Mouse (Mus musculus) MEL (cell line): ENCODE data around the gene Gm3952. TPM values are rescaled to one million over a fixed set of nuclear protein-coding genes. Genes with fewer than 3 reads are reported as not detected.

ENCODE experiments used
- DNase-seq: peaks from one replicate; pipeline ENCODE4 v3.0.0; 2011; ENCODE audit warnings: low read depth, low spot score
- H3K27ac ChIP-seq: 2 replicates; pipeline ENCODE4 v1.5.1; 2012; ENCODE audit warnings: low read depth, mild to moderate bottlenecking, control low read depth, low read length, moderate library complexity; ENCODE audit not compliant: control insufficient read depth
- H3K27me3 ChIP-seq, 2 experiments: fragments of 150-350 bp in 1 of 2; sonication (generic) in 1 of 2; 2 replicates each; pipeline ENCODE4 v1.6.1; 2012; ENCODE audit warnings: low read length in 2 of 2, mild to moderate bottlenecking in 2 of 2, improper control_type of control experiment in 1 of 2, moderate library complexity in 1 of 2; ENCODE audit not compliant: insufficient read depth in 2 of 2, control insufficient read depth in 1 of 2
- H3K36me3 ChIP-seq, 2 experiments: 2 replicates each; pipeline ENCODE4 v1.6.1; 2012 to 2014; ENCODE audit warnings: low read length in 2 of 2, improper control_type of control experiment in 1 of 2, inconsistent platforms in 1 of 2, mild to moderate bottlenecking in 1 of 2; ENCODE audit not compliant: insufficient read depth in 2 of 2, control insufficient read depth in 1 of 2
- H3K4me1 ChIP-seq, 2 experiments: fragments of 150-350 bp in 1 of 2; sonication (generic) in 1 of 2; 2 replicates each; pipeline ENCODE4 v1.6.1; 2012; ENCODE audit warnings: low read length in 2 of 2, improper control_type of control experiment in 1 of 2, mild to moderate bottlenecking in 1 of 2; ENCODE audit not compliant: insufficient read depth in 2 of 2, control insufficient read depth in 1 of 2
- H3K4me3 ChIP-seq, 2 experiments: fragments of 150-350 bp in 1 of 2; sonication (generic) in 1 of 2; 2 replicates each; pipeline ENCODE4 v1.5.1; 2012; ENCODE audit warnings: low read depth in 2 of 2, low read length in 2 of 2, mild to moderate bottlenecking in 2 of 2, moderate library complexity in 2 of 2, control low read depth in 1 of 2, improper control_type of control experiment in 1 of 2; ENCODE audit not compliant: control insufficient read depth in 1 of 2, insufficient read depth in 1 of 2
- H3K79me2 ChIP-seq: 2 replicates; pipeline ENCODE4 v1.6.1; 2012; ENCODE audit warnings: mild to moderate bottlenecking, low read length, moderate library complexity; ENCODE audit not compliant: control insufficient read depth, poor library complexity, insufficient read depth
- H3K9ac ChIP-seq: 2 replicates; pipeline ENCODE4 v1.6.1; 2012; ENCODE audit warnings: low read depth, mild to moderate bottlenecking, control low read depth, low read length, moderate library complexity; ENCODE audit not compliant: control insufficient read depth, poor library complexity, severe bottlenecking
- H3K9me3 ChIP-seq: fragments of 150-350 bp; sonication (generic); replicated peaks from 2 replicates; pipeline ENCODE4 v1.6.1; 2012; ENCODE audit warnings: mild to moderate bottlenecking, low read length, improper control_type of control experiment, moderate library complexity; ENCODE audit not compliant: insufficient read depth
- BHLHE40 ChIP-seq: IDR thresholded peaks from 2 replicates; pipeline ENCODE4 v1.6.1; 2012; ENCODE audit warnings: low read depth, mild to moderate bottlenecking, inconsistent platforms, low read length, improper control_type of control experiment, borderline replicate concordance
- CHD1 ChIP-seq: IDR thresholded peaks from 2 replicates; pipeline ENCODE4 v1.6.1; 2012; ENCODE audit warnings: low read depth, mild to moderate bottlenecking, inconsistent platforms, low read length, improper control_type of control experiment
- CHD2 ChIP-seq: IDR thresholded peaks from 2 replicates; pipeline ENCODE4 v1.6.1; 2011; ENCODE audit warnings: low read length, improper control_type of control experiment
- CTCF ChIP-seq, 3 experiments: IDR thresholded peaks in 2 of 3; conservative IDR thresholded peaks in 1 of 3; 2 replicates each; pipeline ENCODE4 v1.5.1; 2011 to 2012; ENCODE audit warnings: low read length in 3 of 3, low read depth in 2 of 3, mild to moderate bottlenecking in 2 of 3, improper control_type of control experiment in 1 of 3, inconsistent platforms in 1 of 3, mixed read lengths in 1 of 3, moderate library complexity in 1 of 3; ENCODE audit not compliant: control insufficient read depth in 1 of 3, insufficient read depth in 1 of 3, poor library complexity in 1 of 3, severe bottlenecking in 1 of 3
- ELF1 ChIP-seq: IDR thresholded peaks from 2 replicates; pipeline ENCODE4 v1.6.1; 2014; ENCODE audit warnings: low read depth, mild to moderate bottlenecking, inconsistent platforms, low read length, improper control_type of control experiment, moderate library complexity
- ETS1 ChIP-seq: IDR thresholded peaks from 2 replicates; pipeline ENCODE4 v1.6.1; 2012; ENCODE audit warnings: low read depth, mild to moderate bottlenecking, inconsistent platforms, low read length, improper control_type of control experiment, moderate library complexity
- GATA1 ChIP-seq: IDR thresholded peaks from 2 replicates; pipeline ENCODE4 v1.6.1; 2011; ENCODE audit warnings: low read depth, low read length, improper control_type of control experiment
- HCFC1 ChIP-seq: IDR thresholded peaks from 2 replicates; pipeline ENCODE4 v1.6.1; 2012; ENCODE audit warnings: low read depth, mild to moderate bottlenecking, inconsistent platforms, low read length, improper control_type of control experiment, moderate library complexity
- JUND ChIP-seq: IDR thresholded peaks from 2 replicates; pipeline ENCODE4 v1.6.1; 2011; ENCODE audit warnings: low read depth, mild to moderate bottlenecking, improper control_type of control experiment, low read length
- KAT2A ChIP-seq: conservative IDR thresholded peaks from 2 replicates; pipeline ENCODE4 v1.6.1; 2012; ENCODE audit warnings: low read depth, low read length, improper control_type of control experiment, inconsistent platforms
- MAZ ChIP-seq: IDR thresholded peaks from 2 replicates; pipeline ENCODE4 v1.6.1; 2012; ENCODE audit warnings: low read depth, mild to moderate bottlenecking, inconsistent platforms, low read length, improper control_type of control experiment
- MEF2A ChIP-seq: IDR thresholded peaks from 2 replicates; pipeline ENCODE4 v1.6.1; 2014; ENCODE audit warnings: low read depth, mild to moderate bottlenecking, inconsistent platforms, low read length, improper control_type of control experiment; ENCODE audit not compliant: poor library complexity, insufficient replicate concordance, severe bottlenecking; ENCODE audit errors: extremely low read depth
- MXI1 ChIP-seq: IDR thresholded peaks from 2 replicates; pipeline ENCODE4 v1.6.1; 2011; ENCODE audit warnings: mild to moderate bottlenecking, low read depth, low read length, improper control_type of control experiment
- MYC ChIP-seq: IDR thresholded peaks from 2 replicates; pipeline ENCODE4 v1.6.1; 2011; ENCODE audit warnings: low read depth, mild to moderate bottlenecking, low read length, improper control_type of control experiment, moderate library complexity
- NRF1 ChIP-seq: IDR thresholded peaks from 2 replicates; pipeline ENCODE4 v1.6.1; 2014; ENCODE audit warnings: low read depth, mild to moderate bottlenecking, inconsistent platforms, low read length, improper control_type of control experiment, moderate library complexity; ENCODE audit not compliant: poor library complexity, insufficient read depth, severe bottlenecking
- POLR2A ChIP-seq, 2 experiments: IDR thresholded peaks; 2 replicates each; pipeline ENCODE4 v1.6.1; 2011 to 2012; ENCODE audit warnings: low read length in 2 of 2, mild to moderate bottlenecking in 2 of 2, control low read depth in 1 of 2, improper control_type of control experiment in 1 of 2, low read depth in 1 of 2, moderate library complexity in 1 of 2; ENCODE audit not compliant: control insufficient read depth in 1 of 2, insufficient read depth in 1 of 2, poor library complexity in 1 of 2
- POLR2AphosphoS2 ChIP-seq: IDR thresholded peaks from 2 replicates; pipeline ENCODE4 v1.6.1; 2011; ENCODE audit warnings: low read length, improper control_type of control experiment
- RAD21 ChIP-seq: IDR thresholded peaks from 2 replicates; pipeline ENCODE4 v1.6.1; 2011; ENCODE audit warnings: mild to moderate bottlenecking, low read depth, low read length, improper control_type of control experiment
- RCOR1 ChIP-seq: IDR thresholded peaks from 2 replicates; pipeline ENCODE4 v1.6.1; 2012; ENCODE audit warnings: low read depth, mild to moderate bottlenecking, inconsistent platforms, low read length, improper control_type of control experiment
- SIN3A ChIP-seq: IDR thresholded peaks from 2 replicates; pipeline ENCODE4 v1.6.1; 2012; ENCODE audit warnings: low read length, improper control_type of control experiment, inconsistent platforms
- SMC3 ChIP-seq: IDR thresholded peaks from 2 replicates; pipeline ENCODE4 v1.6.1; 2011; ENCODE audit warnings: low read depth, low read length, improper control_type of control experiment
- TAL1 ChIP-seq: IDR thresholded peaks from 2 replicates; pipeline ENCODE4 v1.6.1; 2012; ENCODE audit warnings: mild to moderate bottlenecking, inconsistent platforms, low read length, moderate library complexity, mixed read lengths
- TBP ChIP-seq: IDR thresholded peaks from 2 replicates; pipeline ENCODE4 v1.8.0; 2011; ENCODE audit warnings: low read depth, low read length, improper control_type of control experiment
- TCF12 ChIP-seq: IDR thresholded peaks from 2 replicates; pipeline ENCODE4 v1.6.1; 2014; ENCODE audit warnings: low read depth, mild to moderate bottlenecking, inconsistent platforms, low read length, improper control_type of control experiment, moderate library complexity
- UBTF ChIP-seq: IDR thresholded peaks from 2 replicates; pipeline ENCODE4 v1.6.1; 2012; ENCODE audit warnings: low read depth, mild to moderate bottlenecking, inconsistent platforms, low read length, improper control_type of control experiment, moderate library complexity, borderline replicate concordance; ENCODE audit not compliant: insufficient read depth
- USF1 ChIP-seq: IDR thresholded peaks from 2 replicates; pipeline ENCODE4 v1.6.1; 2014; ENCODE audit warnings: low read depth, mild to moderate bottlenecking, inconsistent platforms, low read length, improper control_type of control experiment, moderate library complexity
- USF2 ChIP-seq, 2 experiments: IDR thresholded peaks; 2 replicates each; pipeline ENCODE4 v1.6.1; 2011 to 2012; ENCODE audit warnings: improper control_type of control experiment in 2 of 2, low read length in 2 of 2, borderline replicate concordance in 1 of 2, inconsistent platforms in 1 of 2, low read depth in 1 of 2, mild to moderate bottlenecking in 1 of 2; ENCODE audit not compliant: insufficient read depth in 1 of 2
- ZC3H11A ChIP-seq: IDR thresholded peaks from 2 replicates; pipeline ENCODE4 v1.6.1; 2012; ENCODE audit warnings: low read depth, mild to moderate bottlenecking, inconsistent platforms, low read length, improper control_type of control experiment
- ZKSCAN1 ChIP-seq: IDR thresholded peaks from 2 replicates; pipeline ENCODE4 v1.6.1; 2012; ENCODE audit warnings: low read depth, mild to moderate bottlenecking, inconsistent platforms, low read length, improper control_type of control experiment, moderate library complexity
- ZMIZ1 ChIP-seq: IDR thresholded peaks from 2 replicates; pipeline ENCODE4 v1.6.1; 2012; ENCODE audit warnings: low read depth, mild to moderate bottlenecking, inconsistent platforms, low read length, improper control_type of control experiment, moderate library complexity
- polyA plus RNA-seq, 2 experiments: library from polyadenylated mRNA; stranded (reverse) in 1 of 2; unstranded in 1 of 2; fragments of >175 nt in 1 of 2; fragments of >200 nt in 1 of 2; gene quantifications; 2 replicates each; pipeline versions ENCODE4 v1.2.1 to v1.2.4; 2012; ENCODE audit warnings: low replicate concordance in 2 of 2, low read depth in 1 of 2; ENCODE audit not compliant: insufficient read length in 2 of 2, insufficient read depth in 1 of 2, missing spikeins in 1 of 2
- total RNA-seq: library from RNA; depleted of rRNA; stranded (reverse); fragments of 300-350 nt; gene quantifications from 2 replicates; pipeline ENCODE4 v1.2.3, GENCODE M21; 2012

Gene Gm3952
- total and polyA plus RNA-seq, 3 experiments = not detected

DNA sequence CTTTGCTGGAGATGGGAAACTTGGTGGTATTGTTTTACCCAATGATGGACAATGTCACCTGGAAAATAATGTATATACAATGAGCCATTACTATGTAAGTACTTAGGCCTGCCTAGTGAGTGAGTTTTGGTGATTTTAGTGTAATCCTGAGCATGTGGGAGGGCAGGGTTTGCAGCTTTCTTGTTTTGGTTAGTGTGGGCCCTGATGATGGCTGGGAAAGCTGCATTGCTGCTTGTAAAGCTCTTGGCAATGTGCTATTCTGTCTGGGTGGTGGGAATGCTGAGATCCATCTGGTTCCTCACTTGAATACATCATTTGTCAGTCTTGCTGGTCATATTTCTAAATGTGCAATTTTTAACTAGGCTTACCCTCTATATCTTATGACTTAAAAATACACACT, 82.3 kb downstream of the Gm3952 start:
- no peak for TF ChIP-seq CHD1
- TF ChIP-seq POLR2A (IDR thresholded peaks at IDR 0.05; ENCODE audit: control insufficient read depth in 1 of 2, insufficient read depth in 1 of 2, low read depth in 1 of 2, low read length in 2 of 2, poor library complexity in 1 of 2) = no peak
- TF ChIP-seq HCFC1 = no peak
- TF ChIP-seq NRF1 = no peak
- TF ChIP-seq JUND = no peak
- no peak for TF ChIP-seq MXI1
- no peak for TF ChIP-seq RAD21
- no peak for TF ChIP-seq MAZ
- no peak for TF ChIP-seq BHLHE40
- TF ChIP-seq CHD2 = no peak
- TF ChIP-seq ZKSCAN1 = no peak
- TF ChIP-seq ELF1 = no peak
- no peak for TF ChIP-seq ZC3H11A
- no peak for TF ChIP-seq UBTF
- no peak for TF ChIP-seq POLR2AphosphoS2
- TF ChIP-seq SMC3 = no peak
- no peak for TF ChIP-seq MYC
- TF ChIP-seq, all 39 proteins: peak for 0
- no peak overlapping the region for H3K4me3 ChIP-seq

GRCm38 (mm10) chr8:128709261-128709660, 89.2 kb downstream of the Gm3952 start:
- Histone ChIP-seq H3K4me1 (no peaks in the 10 kb centered on the region), H3K9me3 (no peaks in the 10 kb centered on the region), H3K27me3 (no peaks in the 10 kb centered on the region), H3K27ac (no peak overlapping the region), H3K79me2 (peaks cover 1% of the 10 kb centered on the region; the same call in 1 of the 2 replicates), H3K36me3 (peaks cover 6 to 24% of the 10 kb centered on the region in 2 experiments), H3K4me3 (no peak overlapping the region), H3K9ac (no peak overlapping the region)
- peak; percentile 83 for DNase-seq
- no peak for TF ChIP-seq SIN3A
- TF ChIP-seq HCFC1 = no peak
- TF ChIP-seq TAL1 = no peak
- TF ChIP-seq MYC = no peak
- TF ChIP-seq ZMIZ1 = no peak
- TF ChIP-seq TBP = no peak
- no peak for TF ChIP-seq UBTF
- no peak for TF ChIP-seq MEF2A
- TF ChIP-seq SMC3 = peak; percentile 89
- TF ChIP-seq RCOR1 = no peak
- TF ChIP-seq BHLHE40 = no peak
- TF ChIP-seq USF2 (IDR thresholded peaks at IDR 0.05; ENCODE audit: borderline replicate concordance in 1 of 2, insufficient read depth in 1 of 2, low read depth in 1 of 2, low read length in 2 of 2) = no peak
- TF ChIP-seq POLR2AphosphoS2 = no peak
- no peak for TF ChIP-seq ELF1
- no peak for TF ChIP-seq JUND
- TF ChIP-seq MXI1 = 0 out of 2 replicates have a peak, but pooled peaks have one; percentile 28
- no peak for TF ChIP-seq POLR2A (IDR thresholded peaks at IDR 0.05; ENCODE audit: control insufficient read depth in 1 of 2, insufficient read depth in 1 of 2, low read depth in 1 of 2, low read length in 2 of 2, poor library complexity in 1 of 2)
- no peak for TF ChIP-seq GATA1
- peak; percentile 74 to 85 (median 81) for TF ChIP-seq CTCF (IDR thresholded peaks at IDR 0.05 in 2 of 3, conservative IDR thresholded peaks at IDR 0.05 in 1 of 3; ENCODE audit: control insufficient read depth in 1 of 3, insufficient read depth in 1 of 3, low read depth in 2 of 3, low read length in 3 of 3, poor library complexity in 1 of 3, severe bottlenecking in 1 of 3)
- no peak for TF ChIP-seq TCF12
- TF ChIP-seq KAT2A = no peak
- no peak for TF ChIP-seq ETS1
- no peak for TF ChIP-seq USF1
- TF ChIP-seq ZC3H11A = peak; percentile 73

More for the DNA sequence above, 82.3 kb downstream of the Gm3952 start:
- no peaks in the 10 kb centered on the region for H3K27me3 ChIP-seq
- H3K79me2 ChIP-seq = peaks cover 1% of the 10 kb centered on the region; the same call in 1 of the 2 replicates
- no peaks in the 10 kb centered on the region; a peak in 1 of 4 replicates for H3K4me1 ChIP-seq
- H3K9me3 ChIP-seq = no peaks in the 10 kb centered on the region
- H3K27ac ChIP-seq = no peak overlapping the region
- peaks cover 0 to 38% of the 10 kb centered on the region in 2 experiments; a peak in 3 of 4 replicates for H3K36me3 ChIP-seq
- no peak for DNase-seq
- no peak overlapping the region for H3K9ac ChIP-seq
